Mouse (Mus musculus) hindbrain, embryonic 15.5 days (tissue): ENCODE measurements around the gene Rhbdf1. TPM values are rescaled to one million over a fixed set of nuclear protein-coding genes. Genes with fewer than 3 reads are reported as not detected.

ENCODE experiments used
- ATAC-seq: fragments of 200-750 bp; cut with Nextera tagmentation; 2 replicates; pipeline ENCODE4 v1.8.0; 2017; ENCODE audit warnings: low read depth, moderate number of reproducible peaks, moderate TSS enrichment; ENCODE audit not compliant: low FRiP score
- H3K27ac ChIP-seq: fragments of 300-500 bp; sonication (generic); replicated peaks from 2 replicates; pipeline ENCODE4 v1.5.1; 2015; ENCODE audit warnings: mild to moderate bottlenecking, inconsistent platforms
- H3K27me3 ChIP-seq: fragments of 300-500 bp; sonication (generic); 2 replicates; pipeline ENCODE4 v1.6.1; 2015; ENCODE audit warnings: control low read depth, inconsistent platforms
- H3K36me3 ChIP-seq: fragments of 300-500 bp; sonication (generic); 2 replicates; pipeline ENCODE4 v1.6.1; 2015; ENCODE audit warnings: control low read depth, inconsistent platforms
- H3K4me1 ChIP-seq: fragments of 300-500 bp; sonication (generic); replicated peaks from 2 replicates; pipeline ENCODE4 v1.6.1; 2015; ENCODE audit warnings: control low read depth, inconsistent platforms
- H3K4me2 ChIP-seq: fragments of 300-500 bp; sonication (generic); 2 replicates; pipeline ENCODE4 v1.6.1; 2015; ENCODE audit warnings: moderate library complexity, mild to moderate bottlenecking, inconsistent platforms
- H3K4me3 ChIP-seq: fragments of 300-500 bp; sonication (generic); 2 replicates; pipeline ENCODE4 v1.5.1; 2015; ENCODE audit warnings: mild to moderate bottlenecking, inconsistent platforms
- H3K9ac ChIP-seq: fragments of 300-500 bp; sonication (generic); 2 replicates; pipeline ENCODE4 v1.6.1; 2015; ENCODE audit warnings: inconsistent platforms
- H3K9me3 ChIP-seq: fragments of 300-500 bp; sonication (generic); 2 replicates; pipeline ENCODE4 v1.6.1; 2016; ENCODE audit warnings: control low read depth, inconsistent platforms
- WGBS: fragments of 180-500 bp; shearing (Covaris S2); methylation state at CpG from one replicate; pipeline ENCODE4 v1.1.7; 2015; 5-methylcytosine and 5-hydroxymethylcytosine counted together
- polyA plus RNA-seq: library from polyadenylated mRNA; unstranded; fragments of >200 nt; fragmentation: Nextera tagmentation; extraction: Ambion mirVana; gene quantifications from 2 replicates; pipeline ENCODE4 v1.2.1, GENCODE M21; 2015

Gene Rhbdf1
- polyA plus RNA-seq, 1 experiment from 2014 or later, result 29.2 TPM

DNA sequence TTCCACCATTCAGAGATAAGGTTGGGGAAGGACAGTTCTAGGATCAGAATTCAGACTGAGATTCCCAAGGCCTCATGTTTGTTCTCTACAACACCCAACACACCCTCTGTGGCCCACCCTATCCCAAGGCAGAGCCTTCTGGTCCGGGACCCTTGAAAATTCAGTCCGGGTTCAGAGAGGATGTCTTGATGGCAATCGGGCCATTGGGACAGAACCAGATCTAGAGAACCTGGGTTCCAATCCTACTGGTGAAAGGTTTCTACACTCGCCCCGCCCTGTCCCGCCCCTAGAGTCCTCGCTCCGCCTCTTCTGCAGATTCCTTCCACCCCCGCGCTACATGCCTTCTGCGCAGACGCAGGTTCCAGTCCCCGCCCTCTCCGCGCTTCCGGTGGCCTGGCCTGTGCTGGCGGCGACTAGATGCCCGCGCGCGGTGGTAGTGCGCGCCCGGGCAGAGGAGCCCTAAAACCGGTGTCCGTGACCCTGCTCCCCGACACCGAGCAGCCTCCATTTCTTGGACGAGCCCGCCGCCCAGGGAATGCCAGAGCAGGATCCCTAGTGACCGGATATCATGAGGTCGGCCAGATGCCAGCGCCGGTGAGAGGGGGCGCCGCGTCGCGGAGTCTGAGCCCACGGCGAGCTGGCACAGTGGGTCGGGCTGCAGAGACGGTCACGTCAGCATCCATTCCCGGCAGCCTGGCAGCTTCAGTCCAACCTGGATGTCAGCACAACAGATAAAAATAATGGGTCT is 4.2 kb upstream of the Rhbdf1 start, which contains the start of gene Mpg:
TSS of gene Mpg (plus strand) at position 382 of the 748 bp plus-strand sequence.
- WGBS, result 3% methylated on average over 47 of the region's 47 CpGs
- H3K4me2 ChIP-seq, result peak within 1 kb of the TSS; percentile 83
- no peaks in the 10 kb centered on the region for H3K9me3 ChIP-seq
- peaks cover 10% of the 10 kb centered on the region for H3K36me3 ChIP-seq
- peak; percentile 88 for ATAC-seq
- H3K27ac ChIP-seq, result peak within 1 kb of the TSS; percentile 84
- peaks cover 19% of the 10 kb centered on the region for H3K27me3 ChIP-seq
- H3K4me3 ChIP-seq, result peak within 1 kb of the TSS; percentile 67
- H3K9ac ChIP-seq, result peak within 1 kb of the TSS; percentile 82
- peaks cover 57% of the 10 kb centered on the region for H3K4me1 ChIP-seq

DNA sequence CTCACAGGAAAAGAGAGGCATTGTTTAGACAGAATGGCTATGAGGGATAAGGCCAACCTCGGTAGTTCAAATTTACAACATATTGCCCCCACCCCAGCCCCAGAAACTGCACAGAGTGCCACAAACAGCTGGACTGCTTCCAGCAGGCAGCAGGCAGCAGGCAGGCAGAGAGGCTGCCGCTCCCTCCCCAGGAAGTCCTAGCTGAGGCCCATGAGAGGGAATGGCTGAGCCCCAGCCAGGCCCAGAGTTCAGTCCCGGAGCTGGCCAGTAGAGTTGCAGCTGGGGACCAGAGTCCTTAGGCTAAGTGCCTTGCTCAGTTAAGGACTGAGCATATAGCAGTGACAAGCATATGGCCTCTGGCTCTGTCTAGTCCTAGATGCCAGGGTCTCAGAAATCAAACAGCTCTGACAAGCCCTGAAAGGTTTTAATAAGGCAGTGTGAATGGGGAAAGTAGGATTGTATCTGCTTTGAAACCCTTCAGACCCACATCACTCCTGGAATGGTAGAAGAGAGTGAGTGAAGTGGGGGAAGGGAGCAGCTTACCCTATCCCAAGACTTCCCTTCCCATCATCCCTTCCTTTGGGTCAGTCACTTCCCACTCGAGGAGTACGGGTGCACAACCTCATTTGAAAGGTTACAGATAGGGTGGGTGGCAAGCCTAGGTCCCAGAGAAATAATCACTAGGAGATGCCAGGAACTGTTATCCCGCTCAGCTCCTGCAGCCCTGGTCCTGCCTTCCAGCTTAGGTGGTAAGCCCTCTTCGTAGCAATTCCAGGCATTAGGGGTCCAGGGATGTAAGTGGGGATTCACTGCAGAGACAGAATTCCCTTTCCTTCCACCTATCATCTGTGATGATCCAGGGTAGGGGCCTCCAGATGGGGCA is 3.4 kb upstream of the Rhbdf1 start:
- 62% methylated on average over 7 of the region's 7 CpGs for WGBS
- H3K9me3 ChIP-seq, result no peaks in the 10 kb centered on the region
- ATAC-seq, result no peak
- H3K27me3 ChIP-seq, result peaks cover 19% of the 10 kb centered on the region
- peak overlapping the region; percentile 69 for H3K27ac ChIP-seq
- peak overlapping the region; percentile 83; the same call in 1 of the 2 replicates for H3K4me2 ChIP-seq
- H3K9ac ChIP-seq, result no peak overlapping the region
- H3K36me3 ChIP-seq, result peaks cover 8% of the 10 kb centered on the region; the same call in 1 of the 2 replicates
- peaks cover 65% of the 10 kb centered on the region for H3K4me1 ChIP-seq
- H3K4me3 ChIP-seq, result no peak overlapping the region

DNA sequence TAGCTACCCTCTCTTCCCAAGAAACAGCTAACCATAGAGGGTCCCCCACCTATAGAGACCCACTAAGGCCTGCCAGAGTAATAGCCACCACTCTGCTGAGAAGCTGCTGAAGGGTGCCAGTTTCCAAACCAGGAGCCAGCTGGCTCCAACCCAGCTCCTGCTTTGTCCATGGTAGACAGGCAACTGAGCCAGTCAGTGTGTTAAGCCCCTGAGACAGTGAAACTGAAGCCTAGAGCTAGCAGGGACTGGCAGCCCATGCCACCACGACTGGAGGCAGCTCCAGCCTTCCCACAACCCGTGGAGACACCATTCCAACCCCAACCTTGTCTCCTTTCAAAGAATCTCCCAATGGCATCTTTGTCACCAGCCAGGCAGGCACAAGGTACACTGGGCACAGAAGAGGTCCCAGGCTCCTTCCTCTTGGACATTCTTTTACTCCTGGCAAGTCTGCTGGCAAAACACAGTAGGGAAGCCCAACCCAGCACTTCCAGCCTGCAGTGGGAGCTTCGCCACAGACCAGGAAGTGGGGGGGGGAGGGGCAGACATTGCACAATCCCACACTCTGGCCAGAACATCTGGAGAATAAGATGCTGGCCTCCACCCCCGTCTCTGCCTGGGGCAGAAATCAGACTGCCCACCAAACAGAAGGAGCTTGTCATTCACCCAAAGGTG is 2.5 kb upstream of the Rhbdf1 start:
- Histone ChIP-seq H3K4me2 (peak overlapping the region; percentile 18; the same call in 1 of the 2 replicates), H3K9me3 (no peaks in the 10 kb centered on the region), H3K27ac (peak overlapping the region; percentile 69), H3K27me3 (peaks cover 19% of the 10 kb centered on the region), H3K4me3 (no peak overlapping the region), H3K36me3 (0 out of 2 replicates have a peak, but pooled peaks cover 4% of the 10 kb centered on the region), H3K4me1 (peaks cover 71% of the 10 kb centered on the region), H3K9ac (no peak overlapping the region)
- 27% methylated on average over 4 of the region's 4 CpGs for WGBS
- peak; percentile 2; the same call in 1 of the 2 replicates for ATAC-seq

DNA sequence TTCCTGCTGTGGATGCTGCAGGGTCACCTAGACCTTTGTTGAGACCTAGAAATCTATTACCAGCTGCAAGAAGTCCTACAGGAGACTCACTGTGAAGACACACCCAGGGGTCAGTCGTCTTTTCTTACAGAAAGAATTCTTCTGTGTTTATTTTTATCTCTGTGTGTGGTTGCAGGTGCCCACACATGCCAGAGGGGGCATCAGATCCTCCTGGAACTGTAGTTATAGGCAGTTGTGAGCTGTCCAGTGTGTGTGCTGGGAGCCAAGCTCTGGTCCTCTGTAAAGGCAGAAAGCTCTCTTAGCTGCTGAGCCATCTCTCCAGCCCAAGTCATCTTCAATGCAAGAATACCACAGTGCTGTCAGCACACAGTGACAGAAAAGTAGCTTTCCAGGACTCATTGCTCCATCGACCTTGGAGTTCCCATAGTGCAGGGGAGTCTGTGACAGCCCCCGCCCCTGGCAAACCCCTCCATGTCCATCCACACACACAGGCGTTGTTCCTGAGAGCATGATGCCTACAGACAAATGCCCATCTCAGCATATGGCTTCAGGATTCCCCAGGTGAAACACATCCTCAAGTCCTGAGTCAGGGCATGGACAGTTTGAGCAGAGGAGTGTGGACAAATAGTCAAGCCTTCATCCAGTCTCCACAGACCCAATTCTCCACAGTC is 1.3 kb upstream of the Rhbdf1 start:
- Histone ChIP-seq H3K27ac (no peak overlapping the region), H3K9ac (no peak overlapping the region), H3K4me3 (no peak overlapping the region), H3K9me3 (no peaks in the 10 kb centered on the region), H3K4me2 (peak overlapping the region; percentile 98; the same call in 1 of the 2 replicates), H3K4me1 (peaks cover 82% of the 10 kb centered on the region), H3K27me3 (peaks cover 19% of the 10 kb centered on the region), H3K36me3 (no peaks in the 10 kb centered on the region)
- WGBS, result 71% methylated on average over 4 of the region's 4 CpGs
- ATAC-seq, result no peak

DNA sequence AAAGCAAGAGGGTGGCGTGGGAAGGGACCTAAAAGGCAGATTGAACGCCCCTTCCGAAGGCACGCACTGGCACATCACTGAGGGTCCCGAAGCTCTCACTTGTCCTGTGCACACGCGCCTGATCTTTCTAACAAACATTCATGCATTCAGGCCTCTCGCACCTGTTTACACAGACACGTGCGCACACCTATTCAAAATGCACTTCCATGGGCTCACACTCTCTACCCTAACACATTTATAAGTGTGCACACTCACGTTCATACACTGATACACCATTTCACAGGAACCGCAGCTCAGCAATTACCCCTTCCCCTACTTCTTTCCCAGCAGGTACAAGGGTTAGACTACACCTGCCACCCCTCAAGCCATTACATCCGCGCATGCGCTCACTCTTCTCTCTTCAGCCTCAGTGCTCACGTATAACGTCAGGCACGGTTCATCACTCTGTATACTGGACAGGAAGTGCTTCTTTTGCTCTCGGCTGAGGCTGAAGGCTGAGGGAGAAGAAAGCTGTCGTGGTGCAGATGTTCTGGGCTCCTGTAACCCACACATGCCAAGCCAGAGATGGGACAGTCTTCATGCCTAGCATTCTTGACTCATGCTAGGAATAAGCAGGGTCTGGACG is 582 bp upstream of the Rhbdf1 start:
- peaks cover 77% of the 10 kb centered on the region for H3K4me1 ChIP-seq

DNA sequence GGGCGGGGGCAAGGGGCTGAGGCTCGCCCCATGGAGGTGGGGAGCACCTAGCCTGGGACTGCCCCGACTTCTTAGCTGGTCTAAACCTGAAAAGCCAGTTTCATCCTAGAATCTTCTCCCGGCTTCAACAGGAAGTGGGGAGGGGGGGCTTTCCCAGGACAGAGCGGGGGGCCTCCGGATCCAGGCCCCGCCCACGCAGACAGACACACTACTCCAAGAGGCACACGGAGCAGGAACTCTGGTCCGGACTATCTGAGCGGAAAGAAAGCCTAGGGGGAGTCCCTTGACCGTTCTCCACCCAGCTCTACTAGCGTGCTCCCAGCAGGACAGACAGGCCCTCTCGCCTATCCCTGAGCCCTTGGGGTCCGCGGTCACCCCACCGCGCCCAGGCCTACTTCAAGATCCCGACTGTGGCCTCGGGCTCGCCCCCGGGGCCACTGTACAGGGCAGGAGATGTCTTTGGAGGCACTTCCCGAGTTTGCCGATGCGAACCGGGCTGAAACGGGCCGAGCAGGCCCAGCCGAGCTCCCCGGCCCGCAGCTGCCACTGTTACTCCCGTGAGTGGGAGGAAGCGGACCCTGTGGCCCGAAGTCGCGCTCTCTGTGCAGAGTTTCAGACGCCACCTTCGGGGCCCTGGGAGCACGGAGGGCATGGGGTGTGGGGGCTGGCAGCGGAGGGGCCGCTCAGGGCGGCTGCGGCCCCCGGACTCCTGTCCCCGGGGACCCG is 712 bp downstream of the Rhbdf1 start:
- peak; percentile 16; the same call in 1 of the 2 replicates for ATAC-seq
- H3K36me3 ChIP-seq, result no peaks in the 10 kb centered on the region
- WGBS, result under 1% methylated on average over 44 of the region's 46 CpGs
- H3K27me3 ChIP-seq, result peaks cover 19% of the 10 kb centered on the region
- no peaks in the 10 kb centered on the region for H3K9me3 ChIP-seq
- H3K27ac ChIP-seq, result peak overlapping the region; percentile 69
- H3K4me2 ChIP-seq, result peak overlapping the region; percentile 98
- H3K4me3 ChIP-seq, result peak overlapping the region; percentile 69
- H3K9ac ChIP-seq, result peak overlapping the region; percentile 75
- H3K4me1 ChIP-seq, result peaks cover 64% of the 10 kb centered on the region

More for the DNA sequence above, 582 bp upstream of the Rhbdf1 start:
- Histone ChIP-seq H3K9me3 (no peaks in the 10 kb centered on the region), H3K27me3 (peaks cover 19% of the 10 kb centered on the region), H3K4me2 (peak overlapping the region; percentile 98), H3K9ac (0 out of 2 replicates have a peak overlapping the region, but pooled peaks have one; percentile 75), H3K4me3 (peak overlapping the region; percentile 69), H3K27ac (no peak overlapping the region), H3K36me3 (no peaks in the 10 kb centered on the region)
- no peak for ATAC-seq
- 9% methylated on average over 21 of the region's 21 CpGs for WGBS

DNA sequence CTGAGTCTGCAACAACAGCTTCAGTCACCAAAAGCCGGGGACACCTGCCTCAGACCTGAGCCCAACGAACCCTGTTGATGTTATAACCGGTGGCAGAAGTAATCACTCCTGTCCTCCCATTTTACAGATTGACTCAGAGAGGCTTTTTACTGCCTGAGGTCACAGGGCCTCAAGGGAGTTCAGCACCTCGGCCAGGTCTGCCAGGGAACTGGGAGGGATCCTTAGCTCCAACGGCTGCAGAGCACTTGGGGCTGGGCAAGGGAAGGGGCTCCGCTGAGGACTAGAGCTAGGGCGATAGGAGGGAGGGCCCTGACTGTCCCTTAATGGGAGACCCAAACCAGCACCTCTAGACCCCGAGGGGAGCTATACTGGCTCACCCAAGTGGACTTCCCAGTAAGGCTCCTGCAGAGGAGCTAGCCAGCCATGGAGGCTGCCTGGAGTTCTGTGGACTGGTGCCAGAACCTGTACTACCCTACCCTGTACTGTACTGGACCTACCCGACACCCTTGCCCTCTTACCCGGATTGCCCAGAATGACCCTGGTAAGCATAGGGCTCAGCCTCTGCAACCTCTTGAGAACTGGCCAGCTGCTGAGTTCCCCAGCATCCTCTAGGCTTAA is 1.4 kb downstream of the Rhbdf1 start:
- WGBS, result 41% methylated on average over 10 of the region's 10 CpGs
- peaks cover 19% of the 10 kb centered on the region for H3K27me3 ChIP-seq
- peak overlapping the region; percentile 75; the same call in 1 of the 2 replicates for H3K9ac ChIP-seq
- no peaks in the 10 kb centered on the region for H3K9me3 ChIP-seq
- no peak for ATAC-seq
- peak overlapping the region; percentile 69 for H3K4me3 ChIP-seq
- H3K27ac ChIP-seq, result no peak overlapping the region
- H3K4me2 ChIP-seq, result peak overlapping the region; percentile 98
- H3K36me3 ChIP-seq, result no peaks in the 10 kb centered on the region
- peaks cover 57% of the 10 kb centered on the region for H3K4me1 ChIP-seq

DNA sequence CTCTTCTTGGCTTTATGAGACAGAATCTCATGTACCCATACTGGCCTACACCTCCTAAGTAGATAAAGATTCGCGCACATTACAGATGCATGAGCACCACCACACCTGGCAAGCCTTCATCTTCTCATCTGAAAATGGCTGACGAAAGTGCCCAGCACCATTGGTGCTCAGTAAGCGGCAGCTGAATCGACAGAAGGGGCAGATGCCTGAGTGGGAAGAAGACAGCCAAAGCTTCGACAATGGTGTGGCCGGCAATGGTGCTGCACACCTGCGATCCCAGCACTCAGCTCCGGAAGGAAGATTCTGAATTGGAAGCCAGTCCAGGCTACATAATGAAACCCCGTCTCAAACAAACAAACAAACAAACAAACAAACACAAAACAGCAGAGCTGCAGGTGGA is 2.8 kb downstream of the Rhbdf1 start:
- H3K4me3 ChIP-seq, result no peak overlapping the region
- H3K27ac ChIP-seq, result no peak overlapping the region
- ATAC-seq, result no peak
- H3K27me3 ChIP-seq, result peaks cover 17% of the 10 kb centered on the region
- peak overlapping the region; percentile 98; the same call in 1 of the 2 replicates for H3K4me2 ChIP-seq
- peaks cover 43% of the 10 kb centered on the region for H3K4me1 ChIP-seq
- H3K9me3 ChIP-seq, result no peaks in the 10 kb centered on the region
- no peak overlapping the region for H3K9ac ChIP-seq
- H3K36me3 ChIP-seq, result no peaks in the 10 kb centered on the region
- WGBS, result 84% methylated on average over 10 of the region's 10 CpGs

DNA sequence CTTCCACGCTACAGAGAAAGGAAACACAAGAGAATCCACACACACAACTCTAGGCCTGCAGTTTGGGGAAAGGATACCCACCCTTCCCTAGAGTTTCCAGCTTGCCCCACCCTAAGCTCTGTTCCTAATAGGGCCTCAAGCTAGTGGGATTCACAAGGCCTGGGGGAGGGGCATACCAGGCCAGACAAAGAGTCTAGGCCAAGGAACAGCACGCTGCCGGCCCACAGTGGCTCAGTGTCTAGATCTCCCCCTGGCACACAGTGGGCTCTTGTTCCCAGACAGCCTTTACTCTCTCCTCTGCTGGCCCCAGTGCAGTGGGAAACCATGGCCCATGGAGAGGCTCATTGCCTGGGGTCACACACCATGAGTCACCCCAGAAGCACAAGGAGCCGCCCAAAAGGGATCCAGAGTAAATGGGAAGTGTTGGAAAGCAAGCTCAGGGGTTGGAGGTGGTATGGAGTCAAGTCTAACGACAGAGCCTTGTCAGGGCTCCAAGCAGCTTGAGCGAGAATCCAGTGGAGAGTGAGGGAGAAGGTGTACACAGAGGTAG is 3.5 kb downstream of the Rhbdf1 start:
- Histone ChIP-seq H3K4me1 (peaks cover 41% of the 10 kb centered on the region), H3K4me2 (peak overlapping the region; percentile 7; the same call in 1 of the 2 replicates), H3K27me3 (peaks cover 10% of the 10 kb centered on the region), H3K27ac (no peak overlapping the region), H3K36me3 (no peaks in the 10 kb centered on the region), H3K9ac (no peak overlapping the region), H3K9me3 (no peaks in the 10 kb centered on the region), H3K4me3 (no peak overlapping the region)
- WGBS, result 57% methylated on average over 6 of the region's 6 CpGs
- no peak for ATAC-seq

DNA sequence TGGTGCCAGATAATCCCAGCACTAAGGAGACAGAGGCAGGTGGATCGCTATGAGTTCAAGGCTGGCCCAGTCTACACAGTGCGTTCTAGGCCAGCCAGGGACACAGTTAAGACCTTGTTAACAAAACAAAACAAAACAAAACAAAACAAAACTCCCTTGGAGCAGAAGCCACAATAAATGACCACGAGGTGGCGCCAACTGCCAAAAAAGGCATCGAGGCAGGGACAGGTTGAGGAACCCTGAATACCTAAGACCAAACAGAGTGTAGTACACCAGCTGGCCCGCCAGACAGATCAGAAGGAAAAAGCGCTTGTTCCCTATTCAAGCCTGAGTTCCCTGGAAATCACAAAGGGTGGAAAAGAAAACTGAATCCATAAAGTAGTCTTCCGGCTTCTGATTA is 5.2 kb downstream of the Rhbdf1 start:
- no peaks in the 10 kb centered on the region; the same call in 1 of the 2 replicates for H3K27me3 ChIP-seq
- ATAC-seq, result peak; percentile 32; the same call in 1 of the 2 replicates
- H3K9me3 ChIP-seq, result no peaks in the 10 kb centered on the region
- no peak overlapping the region for H3K4me2 ChIP-seq
- H3K4me3 ChIP-seq, result no peak overlapping the region
- no peak overlapping the region for H3K9ac ChIP-seq
- H3K36me3 ChIP-seq, result no peaks in the 10 kb centered on the region
- H3K27ac ChIP-seq, result no peak overlapping the region
- WGBS, result 23% methylated on average over 8 of the region's 8 CpGs
- H3K4me1 ChIP-seq, result peaks cover 30% of the 10 kb centered on the region
